Mouse (Mus musculus) kidney, embryonic 14.5 days (tissue): ENCODE data around the gene Kat2b. TPM values are rescaled to one million over a fixed set of nuclear protein-coding genes. Genes with fewer than 3 reads are reported as not detected.
"Not testable (repeated sequence)": the region's sequence is repeated elsewhere in the genome, so short reads cannot be mapped to it uniquely, and the experiment has no call there.

ENCODE experiments used
- ATAC-seq: fragments of 200-750 bp; cut with Nextera tagmentation; 2 replicates; pipeline ENCODE4 v1.8.0; 2017; ENCODE audit warnings: moderate number of reproducible peaks, mild to moderate bottlenecking, moderate TSS enrichment, moderate library complexity; ENCODE audit not compliant: low FRiP score, low TSS enrichment
- H3K27ac ChIP-seq: fragments of 300-500 bp; sonication (generic); 2 replicates; pipeline ENCODE4 v1.5.1; 2014; ENCODE audit warnings: low read depth, mild to moderate bottlenecking, low read length, moderate library complexity, mixed read lengths
- H3K27me3 ChIP-seq: fragments of 300-500 bp; sonication (generic); 2 replicates; pipeline ENCODE4 v1.6.1; 2014; ENCODE audit warnings: mild to moderate bottlenecking, low read length; ENCODE audit not compliant: control insufficient read depth, insufficient read depth
- H3K36me3 ChIP-seq: fragments of 300-500 bp; sonication (generic); 2 replicates; pipeline ENCODE4 v1.6.1; 2014; ENCODE audit warnings: low read length, mixed read lengths; ENCODE audit not compliant: control insufficient read depth, insufficient read depth
- H3K4me1 ChIP-seq: fragments of 300-500 bp; sonication (generic); 2 replicates; pipeline ENCODE4 v1.6.1; 2014; ENCODE audit warnings: low read length, mixed read lengths; ENCODE audit not compliant: control insufficient read depth, insufficient read depth
- H3K4me2 ChIP-seq: fragments of 300-500 bp; sonication (generic); replicated peaks from 2 replicates; pipeline ENCODE4 v1.6.1; 2014; ENCODE audit warnings: low read depth, mild to moderate bottlenecking, low read length
- H3K4me3 ChIP-seq: fragments of 300-500 bp; sonication (generic); 2 replicates; pipeline ENCODE4 v1.5.1; 2014; ENCODE audit warnings: mild to moderate bottlenecking, low read length
- H3K9ac ChIP-seq: fragments of 300-500 bp; sonication (generic); 2 replicates; pipeline ENCODE4 v1.6.1; 2014; ENCODE audit warnings: low read depth, mild to moderate bottlenecking, low read length, moderate library complexity
- H3K9me3 ChIP-seq: fragments of 300-500 bp; sonication (generic); 2 replicates; pipeline ENCODE4 v1.6.1; 2016; ENCODE audit warnings: low read length; ENCODE audit not compliant: control insufficient read depth
- whole genome bisulfite sequencing: fragments of 180-500 bp; shearing (Covaris S2); extraction: QIAGEN DNeasy Blood & Tissue Kit; methylation state at CpG from one replicate; pipeline ENCODE4 v1.1.7; 2014; 5-methylcytosine and 5-hydroxymethylcytosine counted together
- polyA plus RNA-seq: library from polyadenylated mRNA; unstranded; fragments of >200 nt; fragmentation: Nextera tagmentation; extraction: Ambion mirVana; gene quantifications from 2 replicates; pipeline ENCODE4 v1.2.1, GENCODE M21; 2014

Kat2b gene
- polyA plus RNA-seq, 1 experiment from 2014 or later: 5.8 TPM

GRCm38 (mm10) chr17:53598571-53598970 is 31.9 kb downstream of the Kat2b start:
- no peak for ATAC-seq
- H3K4me2 ChIP-seq: no peak overlapping the region
- WGBS: 90% methylated on average over 4 of the region's 4 CpGs

GRCm38 (mm10) chr17:53603236-53603635 is 36.6 kb downstream of the Kat2b start:
- WGBS: no CpG with 5 or more reads among the region's 7 CpGs
- H3K27me3 ChIP-seq, H3K27ac ChIP-seq, H3K36me3 ChIP-seq, H3K4me3 ChIP-seq, H3K9ac ChIP-seq, H3K4me2 ChIP-seq, H3K4me1 ChIP-seq, H3K9me3 ChIP-seq, ATAC-seq: not testable (repeated sequence)

More at GRCm38 (mm10) chr17:53598571-53598970, 31.9 kb downstream of the Kat2b start:
- Histone ChIP-seq H3K4me3 (no peak overlapping the region), H3K27ac (no peak overlapping the region), H3K9me3 (no peaks in the 10 kb centered on the region), H3K27me3 (no peaks in the 10 kb centered on the region), H3K36me3 (no peaks in the 10 kb centered on the region), H3K4me1 (no peaks in the 10 kb centered on the region), H3K9ac (no peak overlapping the region)

- no CpG with 5 or more reads among the region's 7 CpGs for WGBS
- ATAC-seq: not testable (repeated sequence)
These were observed 39.4 kb downstream of the Kat2b start for GRCm38 (mm10) chr17:53606082-53606481.

GRCm38 (mm10) chr17:53608924-53609323 is 42.3 kb downstream of the Kat2b start:
- no CpG with 5 or more reads among the region's 7 CpGs for WGBS
- H3K4me1 ChIP-seq, H3K9ac ChIP-seq, H3K9me3 ChIP-seq, ATAC-seq, H3K36me3 ChIP-seq, H3K4me3 ChIP-seq, H3K27ac ChIP-seq, H3K27me3 ChIP-seq, H3K4me2 ChIP-seq: not testable (repeated sequence)

More at GRCm38 (mm10) chr17:53606082-53606481, 39.4 kb downstream of the Kat2b start:
- not testable (repeated sequence) for H3K4me1 ChIP-seq, H3K4me2 ChIP-seq, H3K4me3 ChIP-seq, H3K27me3 ChIP-seq, H3K36me3 ChIP-seq, H3K9me3 ChIP-seq, H3K9ac ChIP-seq, H3K27ac ChIP-seq

- 97% methylated on average over 6 of the region's 6 CpGs for WGBS
- Histone ChIP-seq H3K4me3 (no peak overlapping the region), H3K27ac (no peak overlapping the region), H3K9me3 (no peaks in the 10 kb centered on the region), H3K36me3 (no peaks in the 10 kb centered on the region), H3K4me2 (no peak overlapping the region), H3K9ac (no peak overlapping the region), H3K4me1 (no peaks in the 10 kb centered on the region), H3K27me3 (no peaks in the 10 kb centered on the region)
- ATAC-seq: no peak
These were observed 50.8 kb downstream of the Kat2b start for GRCm38 (mm10) chr17:53617295-53617957.

- Histone ChIP-seq H3K4me3 (no peak overlapping the region), H3K4me2 (no peak overlapping the region), H3K36me3 (no peaks in the 10 kb centered on the region), H3K9me3 (no peaks in the 10 kb centered on the region), H3K9ac (no peak overlapping the region), H3K4me1 (no peaks in the 10 kb centered on the region), H3K27me3 (no peaks in the 10 kb centered on the region), H3K27ac (no peak overlapping the region)
- ATAC-seq: no peak
- WGBS: 93% methylated on average over 7 of the region's 7 CpGs
These were observed 51.7 kb downstream of the Kat2b start for GRCm38 (mm10) chr17:53618369-53618768.

- Histone ChIP-seq H3K9me3 (no peaks in the 10 kb centered on the region), H3K36me3 (no peaks in the 10 kb centered on the region), H3K4me3 (no peak overlapping the region), H3K27me3 (no peaks in the 10 kb centered on the region), H3K9ac (no peak overlapping the region), H3K4me2 (no peak overlapping the region), H3K4me1 (no peaks in the 10 kb centered on the region), H3K27ac (no peak overlapping the region)
- no peak for ATAC-seq
These were observed 52.7 kb downstream of the Kat2b start for GRCm38 (mm10) chr17:53619391-53619790.

GRCm38 (mm10) chr17:53620611-53621010 is 54.0 kb downstream of the Kat2b start:
- H3K4me2 ChIP-seq: no peak overlapping the region
- no peaks in the 10 kb centered on the region for H3K27me3 ChIP-seq
- H3K4me1 ChIP-seq: no peaks in the 10 kb centered on the region
- ATAC-seq: no peak
- no peak overlapping the region for H3K27ac ChIP-seq
- no peaks in the 10 kb centered on the region for H3K36me3 ChIP-seq
- H3K4me3 ChIP-seq: no peak overlapping the region
- no peaks in the 10 kb centered on the region for H3K9me3 ChIP-seq
- no peak overlapping the region for H3K9ac ChIP-seq
- 82% methylated on average over 4 of the region's 4 CpGs for WGBS

GRCm38 (mm10) chr17:53622125-53622524 is 55.5 kb downstream of the Kat2b start:
- no peaks in the 10 kb centered on the region for H3K9me3 ChIP-seq
- H3K4me1 ChIP-seq: no peaks in the 10 kb centered on the region
- 81% methylated on average over 3 of the region's 3 CpGs for WGBS
- no peak for ATAC-seq
- no peaks in the 10 kb centered on the region for H3K27me3 ChIP-seq
- H3K27ac ChIP-seq: no peak overlapping the region
- H3K9ac ChIP-seq: no peak overlapping the region
- no peak overlapping the region for H3K4me2 ChIP-seq
- no peak overlapping the region for H3K4me3 ChIP-seq
- H3K36me3 ChIP-seq: no peaks in the 10 kb centered on the region; the same call in 1 of the 2 replicates
